Mouse (Mus musculus) left cerebral cortex, adult 8-10 months (tissue): ENCODE measurements around the gene Trim34a. TPM values are rescaled to one million over a fixed set of nuclear protein-coding genes. Genes with fewer than 3 reads are reported as not detected.
"Not testable (repeated sequence)": the region's sequence is repeated elsewhere in the genome, so short reads cannot be mapped to it uniquely, and the experiment has no call there.

Source experiments
- DNase-seq, 2 experiments: peaks; one replicate each; pipeline ENCODE4 v3.0.0; 2022; ENCODE audit warnings: low spot score in 2 of 2
- total RNA-seq, 4 experiments: library from RNA; stranded (reverse); gene quantifications; 2 replicates each; pipeline ENCODE4 v1.2.4; 2022

Trim34a gene
- 1 to 10 TPM; 1.3 to 2.8 (median 1.9) TPM for total RNA-seq

- DNase-seq = peak in 1 of 2 experiments; percentile 2
These were observed at the start of gene Trim34a for GRCm38 (mm10) chr7:104244287-104245181. Gene Trim34a (plus strand): TSS chr7:104244457.

- no peak for DNase-seq
These were observed 48.4 kb upstream of the Trim34a start, which contains the start of gene Olfr649 for GRCm38 (mm10) chr7:104195885-104196284. Gene Olfr649 (minus strand): TSS chr7:104195985.

GRCm38 (mm10) chr7:104199822-104200221 is 44.4 kb upstream of the Trim34a start:
- no peak for DNase-seq

- no peak for DNase-seq
These were observed 38.1 kb upstream of the Trim34a start for GRCm38 (mm10) chr7:104206197-104206596.

- DNase-seq = no peak
These were observed 28.2 kb upstream of the Trim34a start for GRCm38 (mm10) chr7:104216011-104216535.

- DNase-seq = no peak
These were observed 26.4 kb upstream of the Trim34a start for GRCm38 (mm10) chr7:104217881-104218280.

- peak in 1 of 2 experiments; percentile 2 for DNase-seq
These were observed 25.3 kb upstream of the Trim34a start, which contains the start of gene Trim6 for GRCm38 (mm10) chr7:104218701-104219569. Gene Trim6 (plus strand): TSS chr7:104218793.

- DNase-seq = no peak
These were observed 13.1 kb upstream of the Trim34a start for GRCm38 (mm10) chr7:104231203-104231602.

GRCm38 (mm10) chr7:104240857-104241256 is 3.4 kb upstream of the Trim34a start:
- no peak for DNase-seq

- DNase-seq = no peak
These were observed 641 bp upstream of the Trim34a start for GRCm38 (mm10) chr7:104243616-104244015.

GRCm38 (mm10) chr7:104260380-104260779 is 16.1 kb downstream of the Trim34a start:
- not testable (repeated sequence) for DNase-seq

GRCm38 (mm10) chr7:104265335-104265734 is 21.1 kb downstream of the Trim34a start:
- not testable (repeated sequence) for DNase-seq

- DNase-seq = not testable (repeated sequence)
These were observed 35.1 kb downstream of the Trim34a start for GRCm38 (mm10) chr7:104279361-104279760.

- not testable (repeated sequence) for DNase-seq
These were observed 43.6 kb downstream of the Trim34a start, which contains the start of gene Trim5 for GRCm38 (mm10) chr7:104287576-104288443. Gene Trim5 (minus strand): TSS chr7:104288094.

GRCm38 (mm10) chr7:104290641-104291040 is 46.4 kb downstream of the Trim34a start:
- DNase-seq = no peak

- no peak for DNase-seq
These were observed 47.6 kb downstream of the Trim34a start for GRCm38 (mm10) chr7:104291638-104292400.
